Mouse (Mus musculus): ENCODE measurements at regions not wholly inside any gene's neighbourhood (a gene's known extent, or its start where the extent isn't known, plus 50 kb on each side); places are given as distances from the start of the nearest gene placed in this dataset.

GRCm38 (mm10) chr7:70972023-70972400 lies 379.3 kb downstream of the Gm10295 start:
- H3K4me1 ChIP-seq (replicated peaks; ENCODE audit: insufficient read depth, low read length) = no peaks in the 10 kb centered on the region
- TF ChIP-seq CTCF (IDR thresholded peaks at IDR 0.05; ENCODE audit: low read depth) = no peak
- no peak overlapping the region for H3K9ac ChIP-seq (ENCODE audit: low read depth, low read length)
- H3K4me2 ChIP-seq (ENCODE audit: low read length) = no peak overlapping the region
- no peaks in the 10 kb centered on the region for H3K9me3 ChIP-seq (replicated peaks; ENCODE audit: low read length)
- DNase-seq (ENCODE audit: low spot score) (peak; percentile 73), ATAC-seq (replicated peaks; ENCODE audit: low FRiP score, low read depth) (no peak)
- H3K27ac ChIP-seq = no peak overlapping the region
- no peak overlapping the region for H3K4me3 ChIP-seq (replicated peaks; ENCODE audit: low read depth, low read length)
- 24% methylated on average over 3 of the region's 3 CpGs for WGBS
- no peaks in the 10 kb centered on the region for H3K36me3 ChIP-seq (ENCODE audit: insufficient read depth, low read length)
- no peaks in the 10 kb centered on the region for H3K27me3 ChIP-seq (ENCODE audit: insufficient read depth, low read length)

- no peak overlapping the region for H3K9ac ChIP-seq (ENCODE audit: low read depth, low read length)
- no peak overlapping the region for H3K4me3 ChIP-seq (replicated peaks; ENCODE audit: low read depth, low read length)
- TF ChIP-seq CTCF (IDR thresholded peaks at IDR 0.05; ENCODE audit: low read depth) = no peak
- H3K36me3 ChIP-seq (ENCODE audit: insufficient read depth, low read length) = no peaks in the 10 kb centered on the region
- H3K27ac ChIP-seq = no peak overlapping the region
- WGBS = 22% methylated on average over 6 of the region's 6 CpGs
- no peak overlapping the region for H3K4me2 ChIP-seq (ENCODE audit: low read length)
- no peak for DNase-seq (ENCODE audit: low spot score)
- no peaks in the 10 kb centered on the region for H3K4me1 ChIP-seq (replicated peaks; ENCODE audit: insufficient read depth, low read length)
- H3K9me3 ChIP-seq (replicated peaks; ENCODE audit: low read length) = no peaks in the 10 kb centered on the region
- no peak; the same call in 1 of the 2 replicates for ATAC-seq (replicated peaks; ENCODE audit: low FRiP score, low read depth)
- no peaks in the 10 kb centered on the region for H3K27me3 ChIP-seq (ENCODE audit: insufficient read depth, low read length)
Measured at GRCm38 (mm10) chr7:70971323-70972022, 379.8 kb downstream of the Gm10295 start.

- Histone ChIP-seq H3K9me3 (replicated peaks; ENCODE audit: low read length) (no peaks in the 10 kb centered on the region), H3K4me2 (ENCODE audit: low read length) (no peak overlapping the region), H3K4me1 (replicated peaks; ENCODE audit: insufficient read depth, low read length) (no peaks in the 10 kb centered on the region), H3K27me3 (ENCODE audit: insufficient read depth, low read length) (no peaks in the 10 kb centered on the region), H3K36me3 (ENCODE audit: insufficient read depth, low read length) (no peaks in the 10 kb centered on the region), H3K9ac (ENCODE audit: low read depth, low read length) (no peak overlapping the region), H3K27ac (no peak overlapping the region), H3K4me3 (replicated peaks; ENCODE audit: low read depth, low read length) (no peak overlapping the region)
- ATAC-seq (replicated peaks; ENCODE audit: low FRiP score, low read depth) (no peak), DNase-seq (ENCODE audit: low spot score) (no peak)
- TF ChIP-seq CTCF (IDR thresholded peaks at IDR 0.05; ENCODE audit: low read depth) = no peak
- 74% methylated on average over 4 of the region's 4 CpGs for WGBS
Measured at GRCm38 (mm10) chr7:70952318-70952959, 398.8 kb downstream of the Gm10295 start.

GRCm38 (mm10) chr7:70948281-70948680 lies 403.0 kb downstream of the Gm10295 start:
- Histone ChIP-seq H3K9ac (ENCODE audit: low read depth, low read length) (no peak overlapping the region), H3K27me3 (ENCODE audit: insufficient read depth, low read length) (no peaks in the 10 kb centered on the region), H3K4me2 (ENCODE audit: low read length) (no peak overlapping the region), H3K36me3 (ENCODE audit: insufficient read depth, low read length) (no peaks in the 10 kb centered on the region), H3K4me1 (replicated peaks; ENCODE audit: insufficient read depth, low read length) (no peaks in the 10 kb centered on the region), H3K9me3 (replicated peaks; ENCODE audit: low read length) (no peaks in the 10 kb centered on the region), H3K27ac (no peak overlapping the region), H3K4me3 (replicated peaks; ENCODE audit: low read depth, low read length) (no peak overlapping the region)
- DNase-seq (ENCODE audit: low spot score) (peak; percentile 67), ATAC-seq (replicated peaks; ENCODE audit: low FRiP score, low read depth) (no peak)
- TF ChIP-seq CTCF (IDR thresholded peaks at IDR 0.05; ENCODE audit: low read depth) = no peak
- WGBS = 43% methylated on average over 5 of the region's 5 CpGs

GRCm38 (mm10) chr7:70946260-70946659 lies 405.0 kb downstream of the Gm10295 start:
- Histone ChIP-seq H3K4me3 (replicated peaks; ENCODE audit: low read depth, low read length) (no peak overlapping the region), H3K27ac (no peak overlapping the region), H3K9me3 (replicated peaks; ENCODE audit: low read length) (no peaks in the 10 kb centered on the region), H3K4me1 (replicated peaks; ENCODE audit: insufficient read depth, low read length) (no peaks in the 10 kb centered on the region), H3K9ac (ENCODE audit: low read depth, low read length) (no peak overlapping the region), H3K4me2 (ENCODE audit: low read length) (no peak overlapping the region), H3K36me3 (ENCODE audit: insufficient read depth, low read length) (no peaks in the 10 kb centered on the region), H3K27me3 (ENCODE audit: insufficient read depth, low read length) (no peaks in the 10 kb centered on the region)
- ATAC-seq (replicated peaks; ENCODE audit: low FRiP score, low read depth) (no peak), DNase-seq (ENCODE audit: low spot score) (no peak)
- 78% methylated on average over 2 of the region's 2 CpGs for WGBS
- TF ChIP-seq CTCF (IDR thresholded peaks at IDR 0.05; ENCODE audit: low read depth) = no peak

- no peaks in the 10 kb centered on the region for H3K4me1 ChIP-seq (replicated peaks; ENCODE audit: insufficient read depth, low read length)
- DNase-seq (ENCODE audit: low spot score) (no peak), ATAC-seq (replicated peaks; ENCODE audit: low FRiP score, low read depth) (no peak)
- peak; percentile 29; the same call in 1 of the 2 replicates for TF ChIP-seq CTCF (IDR thresholded peaks at IDR 0.05; ENCODE audit: low read depth)
- no peak overlapping the region for H3K27ac ChIP-seq
- H3K36me3 ChIP-seq (ENCODE audit: insufficient read depth, low read length) = no peaks in the 10 kb centered on the region
- no peak overlapping the region for H3K4me3 ChIP-seq (replicated peaks; ENCODE audit: low read depth, low read length)
- no peak overlapping the region for H3K4me2 ChIP-seq (ENCODE audit: low read length)
- no peaks in the 10 kb centered on the region for H3K9me3 ChIP-seq (replicated peaks; ENCODE audit: low read length)
- no peaks in the 10 kb centered on the region for H3K27me3 ChIP-seq (ENCODE audit: insufficient read depth, low read length)
- WGBS = 39% methylated on average over 6 of the region's 6 CpGs
- no peak overlapping the region for H3K9ac ChIP-seq (ENCODE audit: low read depth, low read length)
Measured at GRCm38 (mm10) chr7:70930911-70931310, 420.4 kb downstream of the Gm10295 start.

Measured in kidney, postnatal 0 days (tissue).